Mouse (Mus musculus) thymus, postnatal 25 days (tissue): ENCODE results near the gene Amotl2.
"Not testable (repeated sequence)": the region's sequence is repeated elsewhere in the genome, so short reads cannot be mapped to it uniquely, and the experiment has no call there.

ENCODE experiments used
- DNase-seq: peaks from one replicate; pipeline ENCODE4 v3.0.0; 2022

The Amotl2 gene

DNA sequence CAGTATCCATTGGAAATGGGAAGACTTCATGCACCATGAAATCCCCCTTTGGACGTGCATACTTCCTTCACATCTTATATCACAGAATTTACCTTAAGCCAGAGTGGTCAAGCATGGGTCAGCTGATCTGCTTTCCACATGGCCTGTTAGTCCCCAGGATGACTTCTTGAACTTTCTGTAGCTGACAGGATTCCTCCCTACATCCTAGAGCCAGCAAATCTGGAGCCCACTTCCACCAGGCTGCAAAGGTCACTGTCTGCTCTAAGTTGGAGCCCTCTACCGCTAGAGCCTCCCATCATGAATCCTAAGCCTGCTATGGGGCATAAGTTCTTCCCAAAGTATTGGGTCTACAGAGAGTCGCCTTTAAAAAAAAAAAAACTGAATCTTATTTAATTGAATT is 18.8 kb downstream of the Amotl2 start:
- no peak for DNase-seq

- no peak for DNase-seq
These were observed 19.5 kb downstream of the Amotl2 start for GRCm38 (mm10) chr9:102735996-102736395.

GRCm38 (mm10) chr9:102737405-102737804 is 20.9 kb downstream of the Amotl2 start:
- DNase-seq, result no peak

- DNase-seq, result no peak
These were observed 30.3 kb downstream of the Amotl2 start for GRCm38 (mm10) chr9:102746753-102747152.

DNA sequence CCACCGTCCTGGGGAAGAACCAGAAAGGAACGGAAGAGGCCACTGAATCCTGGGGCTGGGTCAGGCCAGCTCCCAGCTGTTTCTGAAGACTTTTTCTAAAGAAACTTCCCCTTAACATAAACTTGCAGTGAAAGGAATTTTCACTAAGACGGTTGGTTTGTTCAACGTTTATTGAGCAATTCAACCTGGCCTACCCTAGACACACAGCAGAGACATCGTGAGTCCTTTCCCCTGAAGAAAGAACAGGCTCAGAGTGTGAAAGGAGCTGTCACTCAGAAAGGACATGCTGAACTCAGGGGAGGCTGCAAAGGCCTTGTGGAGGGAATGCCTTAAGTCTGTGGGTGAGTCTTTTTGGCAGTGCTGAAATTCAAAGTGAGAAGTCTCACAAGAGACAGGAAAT is 31.4 kb downstream of the Amotl2 start:
- no peak for DNase-seq

- DNase-seq, result no peak
These were observed 32.7 kb downstream of the Amotl2 start for GRCm38 (mm10) chr9:102749216-102749615.

GRCm38 (mm10) chr9:102751632-102752303 is 35.3 kb downstream of the Amotl2 start:
- no peak for DNase-seq

- DNase-seq, result no peak
These were observed 36.8 kb downstream of the Amotl2 start for GRCm38 (mm10) chr9:102753299-102753698.

DNA sequence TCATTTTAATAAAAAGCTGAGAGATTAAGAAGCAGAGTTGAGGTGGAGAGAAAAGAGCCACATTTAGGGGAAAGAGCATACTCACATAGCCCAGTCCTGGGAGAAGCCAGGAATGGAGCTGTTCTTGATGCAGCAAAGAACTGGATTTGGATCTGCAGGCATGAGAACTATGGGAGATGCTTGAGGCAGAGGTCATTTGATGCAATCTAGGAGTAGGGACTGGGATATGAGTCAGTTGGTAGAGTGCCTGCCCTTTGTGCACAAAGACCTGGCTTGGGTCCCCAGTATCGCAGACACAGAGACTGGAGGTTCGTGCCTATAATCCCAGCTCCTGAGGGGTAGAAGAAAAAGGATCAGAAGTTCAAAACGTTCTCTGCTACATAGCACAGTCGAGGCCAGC is 38.7 kb downstream of the Amotl2 start:
- DNase-seq, result no peak

DNA sequence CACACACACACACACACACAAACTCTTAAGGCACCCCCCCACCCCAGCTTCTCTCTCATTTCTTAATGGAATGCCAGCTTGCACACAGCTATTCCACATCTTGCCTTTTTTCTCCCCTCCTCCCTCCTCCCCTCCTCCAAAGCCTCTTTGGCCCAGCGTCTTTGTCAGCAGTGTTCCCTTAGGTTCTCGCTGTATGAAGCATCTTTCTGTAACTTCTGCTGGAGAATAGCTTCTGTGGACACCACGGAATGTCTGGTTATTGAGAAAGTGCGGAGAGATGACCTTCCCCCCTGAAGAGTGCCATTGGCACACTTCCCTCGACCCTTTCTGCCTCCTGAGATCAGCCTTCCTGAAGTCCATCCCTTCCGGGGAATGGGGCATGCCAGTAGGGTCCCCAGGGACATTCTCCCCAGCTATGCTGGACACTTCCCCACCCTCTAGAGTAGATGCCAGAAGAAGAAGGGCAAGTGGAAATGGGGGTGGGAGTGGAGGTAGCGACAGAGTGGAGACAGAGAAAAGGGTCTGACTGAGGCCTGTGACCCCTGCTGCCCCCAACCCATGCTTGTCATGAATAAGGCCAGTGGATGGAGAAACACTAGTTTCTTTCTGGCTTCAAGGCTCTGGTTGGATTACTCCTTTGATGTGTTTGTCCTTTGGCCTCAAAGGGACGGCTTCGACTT is 39.3 kb downstream of the Amotl2 start:
- no peak for DNase-seq

GRCm38 (mm10) chr9:102756352-102756751 is 39.9 kb downstream of the Amotl2 start:
- no peak for DNase-seq

GRCm38 (mm10) chr9:102758851-102759250 is 42.4 kb downstream of the Amotl2 start:
- no peak for DNase-seq

DNA sequence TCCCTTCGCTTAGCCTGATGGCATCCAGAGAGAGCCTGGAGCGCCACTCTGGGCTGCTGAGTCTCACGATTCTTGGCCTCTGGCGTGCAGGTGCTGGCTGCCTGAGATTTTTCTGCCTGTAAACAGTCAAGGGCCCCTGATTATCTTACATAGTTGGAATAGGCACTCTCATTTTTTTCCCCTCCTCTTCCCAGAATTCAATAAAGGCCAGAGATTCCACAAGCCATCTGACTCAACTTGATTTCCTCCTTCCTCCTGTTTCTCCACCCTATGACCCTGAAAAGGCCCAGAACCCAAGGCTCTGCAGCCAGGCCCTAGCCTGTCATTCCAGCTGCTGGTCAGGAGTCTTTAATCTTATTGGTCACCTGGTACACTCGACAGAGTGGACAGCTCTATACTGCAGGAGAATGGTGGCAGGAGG is 43.1 kb downstream of the Amotl2 start:
- DNase-seq, result no peak

DNA sequence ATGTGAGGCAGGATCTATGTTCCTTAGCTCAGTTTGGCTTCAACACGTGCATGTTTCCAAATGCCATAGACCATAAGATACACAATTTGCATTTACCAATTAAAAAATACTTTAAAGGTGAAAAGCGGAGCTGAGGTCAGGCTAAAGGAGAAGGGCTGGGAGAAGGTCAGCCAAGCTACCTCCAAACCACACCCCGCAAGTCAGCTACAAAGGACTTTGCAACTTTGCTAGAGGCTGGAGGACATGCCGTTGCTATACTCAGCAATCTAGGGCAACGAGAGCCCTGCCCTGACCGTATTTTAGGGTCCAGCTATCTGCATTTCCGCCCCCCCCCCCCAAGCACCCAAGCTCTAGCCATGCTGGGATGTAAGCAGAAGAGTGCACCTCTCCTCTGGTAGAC is 45.1 kb downstream of the Amotl2 start:
- DNase-seq, result no peak

GRCm38 (mm10) chr9:102762836-102763235 is 46.4 kb downstream of the Amotl2 start:
- DNase-seq, result no peak

- DNase-seq, result no peak
These were observed 47.0 kb downstream of the Amotl2 start for GRCm38 (mm10) chr9:102763520-102763919.

- not testable (repeated sequence) for DNase-seq
These were observed 48.1 kb downstream of the Amotl2 start for GRCm38 (mm10) chr9:102764540-102764939.

- DNase-seq, result no peak
These were observed 50.3 kb downstream of the Amotl2 start for GRCm38 (mm10) chr9:102766741-102767140.

GRCm38 (mm10) chr9:102769257-102769656 is 52.8 kb downstream of the Amotl2 start:
- no peak for DNase-seq

- no peak for DNase-seq
These were observed 53.7 kb downstream of the Amotl2 start for GRCm38 (mm10) chr9:102770190-102770589.

GRCm38 (mm10) chr9:102771308-102771895 is 54.9 kb downstream of the Amotl2 start:
- no peak for DNase-seq

DNA sequence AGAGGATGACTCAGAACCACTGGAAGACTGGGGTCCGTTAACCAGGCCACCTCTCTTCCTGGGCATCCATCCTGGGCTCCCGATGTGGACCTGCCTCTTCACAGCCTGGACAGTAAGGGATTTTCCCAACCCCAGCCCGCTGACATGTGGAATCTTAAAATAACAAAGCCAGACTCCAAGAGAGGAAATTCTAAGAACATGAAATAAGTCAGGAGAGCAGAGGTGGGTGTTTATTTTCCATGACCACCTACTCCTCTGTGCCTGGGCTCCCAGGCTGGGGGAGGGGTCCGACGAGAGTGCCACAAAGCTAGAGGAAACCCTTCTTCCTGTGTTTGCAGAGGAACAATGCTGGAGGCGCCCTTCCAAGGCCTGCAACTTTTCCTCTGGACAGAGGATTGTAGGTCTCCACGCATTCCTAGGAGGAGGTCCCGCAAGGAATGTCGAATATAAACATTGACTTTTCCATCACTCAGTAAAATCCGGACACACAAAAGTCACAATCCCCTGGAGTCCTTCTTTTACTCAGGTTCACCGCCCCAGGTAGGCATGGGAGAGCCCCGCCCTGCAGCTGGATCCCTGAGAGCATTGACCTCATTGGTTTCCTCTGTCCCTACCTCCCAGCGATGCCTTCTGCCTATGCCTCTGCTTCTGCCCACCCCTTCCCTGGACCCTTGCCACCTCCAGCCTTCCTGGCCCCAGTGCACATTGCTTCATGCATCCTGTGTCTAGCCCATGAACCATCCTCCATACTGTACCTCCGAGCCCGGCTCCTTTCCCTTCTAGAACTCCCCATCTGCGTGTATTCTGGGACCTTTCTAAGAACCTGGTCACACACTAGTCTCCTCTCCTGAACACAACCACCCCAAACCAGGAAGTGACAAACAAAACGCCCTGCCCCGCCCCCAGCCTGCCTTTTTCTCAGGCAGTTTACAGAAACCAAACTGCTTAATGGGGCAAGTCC is 61.4 kb downstream of the Amotl2 start:
- no peak for DNase-seq

DNA sequence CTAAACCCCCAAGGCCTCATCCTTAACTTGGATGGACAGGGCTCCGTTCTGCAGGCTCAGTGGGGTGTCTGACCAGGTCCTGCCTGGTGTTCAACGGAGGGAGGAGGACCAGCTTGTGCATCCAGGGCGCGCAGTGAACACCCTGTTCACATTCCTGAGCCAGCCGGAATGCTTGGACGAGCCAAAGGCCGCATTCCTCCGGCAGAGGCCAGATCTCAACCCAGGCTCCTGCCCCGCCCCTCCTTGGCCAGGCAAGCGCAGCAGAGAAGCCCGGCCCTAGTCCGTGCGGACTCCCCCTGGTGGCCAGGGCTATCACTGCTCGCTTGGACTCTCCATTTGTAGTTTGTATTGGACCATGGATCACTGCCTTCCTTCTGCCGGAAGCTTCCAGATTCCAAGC is 63.0 kb downstream of the Amotl2 start:
- peak; percentile 41 for DNase-seq
